Mouse (Mus musculus) adrenal gland, adult (tissue): ENCODE results near the gene Cryab.

Experiments
- DNase-seq, 2 experiments: peaks; one replicate each; pipeline ENCODE4 v3.0.0; 2022 to 2023; ENCODE audit warnings: low spot score in 1 of 2; ENCODE audit not compliant: inconsistent age in 2 of 2

The Cryab gene

DNA sequence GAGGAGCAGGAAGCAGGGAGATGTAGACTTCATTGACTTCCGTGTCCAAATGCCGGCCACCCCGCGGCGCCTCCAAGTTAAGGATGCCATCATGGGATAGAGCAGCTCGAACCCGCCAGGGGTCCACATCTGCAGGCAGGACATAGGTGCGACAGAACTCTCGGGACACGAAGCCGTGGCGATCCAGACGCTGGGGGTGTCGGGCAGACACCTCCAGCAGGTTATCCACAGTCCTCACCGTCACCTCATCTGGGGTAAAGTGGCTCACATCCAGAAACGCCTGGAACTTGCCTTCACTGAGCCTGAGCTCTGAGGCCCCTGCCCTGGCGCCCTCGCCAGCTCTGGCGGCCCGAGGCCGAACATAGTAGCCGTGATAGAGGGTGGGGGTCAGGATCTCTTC, at the start of gene Cryab:
Cryab (plus strand) TSS at position 3 of the 400 bp plus-strand sequence.
- no peak for DNase-seq

DNA sequence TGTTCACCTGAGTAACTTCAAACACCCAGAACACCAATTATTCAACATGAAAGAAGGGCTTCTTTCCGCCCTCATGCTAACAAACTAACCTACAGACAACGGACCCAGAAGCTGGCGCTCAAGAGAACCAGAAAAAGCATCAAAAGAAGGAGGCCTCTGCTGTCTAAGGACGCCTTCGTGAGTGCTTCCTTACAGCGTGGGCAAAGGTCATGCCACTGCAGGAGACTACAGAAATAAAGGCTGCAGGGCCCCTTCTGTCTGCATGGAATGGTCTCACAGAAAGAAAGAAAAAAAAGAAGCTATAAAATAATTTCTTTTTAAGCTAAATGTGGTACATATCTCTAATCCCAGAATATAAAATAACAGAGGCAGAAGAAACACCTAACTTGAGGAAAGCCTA, 46.2 kb upstream of the Cryab start:
- no peak for DNase-seq

DNA sequence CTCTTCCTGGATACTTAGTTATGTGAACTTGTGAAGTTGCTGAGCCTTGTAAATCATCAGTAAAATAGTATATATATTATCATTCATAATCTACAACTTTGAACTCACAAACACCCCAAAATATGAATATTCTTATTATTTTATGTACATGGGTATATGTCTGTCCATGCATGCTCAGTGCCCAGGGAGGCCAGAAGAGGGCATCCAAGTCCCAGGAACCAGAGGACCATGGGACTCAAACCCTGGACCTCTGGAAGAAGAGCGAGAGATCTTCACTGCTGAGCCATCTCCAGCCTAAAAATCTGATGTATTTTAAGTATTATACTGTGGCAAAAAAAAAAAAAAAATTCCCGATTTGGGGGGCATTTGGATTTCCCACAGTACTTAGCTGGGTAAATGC, 42.0 kb upstream of the Cryab start:
- DNase-seq = peak; percentile 42 to 74

DNA sequence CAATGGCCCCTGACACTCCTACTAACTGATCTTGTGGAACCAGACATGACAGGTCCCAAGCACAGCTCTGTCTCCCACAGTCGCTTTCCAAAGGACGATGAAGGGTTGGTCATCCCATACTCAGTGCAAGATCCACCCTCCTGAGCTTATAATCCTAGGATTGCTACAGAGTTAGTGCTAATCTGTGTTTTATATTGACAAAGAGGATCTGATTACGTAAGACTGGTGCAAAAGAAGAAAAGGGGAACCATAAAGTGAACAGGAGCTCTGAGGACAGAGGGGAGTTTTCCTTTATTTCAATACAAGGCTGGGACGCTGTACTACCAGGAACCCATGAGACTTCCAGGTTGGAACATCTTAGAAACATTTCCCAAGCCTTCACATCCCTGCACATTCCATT, 39.8 kb upstream of the Cryab start:
- no peak for DNase-seq

DNA sequence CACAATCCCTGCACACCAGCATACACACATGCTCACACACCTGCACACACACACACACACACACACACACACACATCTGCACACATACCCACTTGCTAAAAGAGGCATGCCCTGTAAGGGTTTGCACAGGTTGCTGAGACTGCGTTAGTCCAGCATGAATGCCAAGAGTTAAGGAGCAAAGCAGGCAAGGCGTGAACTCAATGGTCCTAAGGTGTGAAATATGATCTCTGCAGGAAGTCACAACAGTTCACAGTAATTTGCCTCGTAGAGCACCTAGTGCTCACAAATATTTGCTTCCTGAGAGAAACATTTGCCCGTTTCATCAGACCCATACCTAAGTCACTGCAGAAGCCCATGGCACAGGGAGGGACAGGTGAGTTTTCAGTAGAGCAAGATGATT, 36.9 kb upstream of the Cryab start:
- DNase-seq = no peak

DNA sequence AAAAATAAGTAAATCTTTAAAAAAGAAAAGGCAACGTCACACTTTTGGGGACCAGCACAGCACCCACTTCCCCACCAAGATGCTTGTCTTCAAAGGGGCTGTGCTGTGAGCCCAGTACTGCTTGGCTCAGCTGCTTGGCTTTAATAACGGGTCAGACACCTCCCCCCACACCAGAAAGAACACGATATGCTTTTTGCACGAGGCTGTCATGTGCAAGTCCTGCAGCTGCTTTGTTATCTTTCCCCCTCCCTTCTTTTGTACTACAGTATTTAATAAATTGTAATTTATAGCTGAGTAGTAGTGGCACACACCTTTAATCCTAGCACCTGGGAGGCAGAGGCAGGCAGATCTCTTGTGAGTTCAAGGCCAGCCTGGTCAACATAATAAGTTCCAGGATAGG, 32.2 kb upstream of the Cryab start:
- DNase-seq = no peak

DNA sequence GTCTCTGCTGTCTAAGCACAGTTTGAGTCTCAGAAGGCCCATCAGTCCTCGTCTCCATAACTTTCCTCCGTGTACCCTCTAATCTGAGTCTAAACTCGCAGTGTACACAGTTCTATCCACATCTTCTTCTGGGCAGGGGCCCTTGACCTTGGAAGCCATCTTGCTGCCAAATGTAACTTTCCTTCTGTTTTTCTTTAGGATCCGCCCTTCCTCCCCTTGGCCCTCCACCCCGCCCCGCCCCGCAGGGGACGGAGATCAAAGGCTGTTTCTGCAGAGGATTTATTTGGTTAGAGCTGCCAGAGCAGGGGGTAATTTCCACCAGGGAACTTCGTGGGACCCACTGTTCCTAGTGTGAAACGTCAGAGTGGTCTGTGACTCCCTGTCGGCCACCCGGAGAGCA, 30.1 kb upstream of the Cryab start:
- peak; percentile 48 to 72 for DNase-seq

DNA sequence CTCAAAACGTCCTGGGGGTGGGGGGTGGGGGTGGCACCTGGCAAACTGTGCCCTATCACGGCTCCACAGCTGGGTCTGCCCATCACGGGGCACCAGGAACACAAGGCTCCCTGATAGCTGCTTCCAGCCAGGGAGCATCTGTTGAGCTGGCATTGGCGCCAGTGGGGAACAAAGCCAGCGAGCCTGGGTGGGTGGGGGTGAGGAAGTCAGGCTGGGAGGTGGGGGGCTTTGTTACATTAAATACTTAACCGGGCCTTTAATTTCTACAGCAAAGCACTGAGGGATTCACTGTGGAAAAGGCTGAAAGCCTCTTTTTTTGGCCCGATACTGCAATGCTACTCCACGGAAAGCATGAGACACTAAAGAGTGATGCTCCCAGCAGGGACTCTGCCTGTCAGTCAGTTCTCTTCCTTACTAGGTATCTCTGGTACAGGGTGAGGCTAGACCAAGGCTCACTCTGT, 28.6 kb upstream of the Cryab start:
- DNase-seq = no peak

DNA sequence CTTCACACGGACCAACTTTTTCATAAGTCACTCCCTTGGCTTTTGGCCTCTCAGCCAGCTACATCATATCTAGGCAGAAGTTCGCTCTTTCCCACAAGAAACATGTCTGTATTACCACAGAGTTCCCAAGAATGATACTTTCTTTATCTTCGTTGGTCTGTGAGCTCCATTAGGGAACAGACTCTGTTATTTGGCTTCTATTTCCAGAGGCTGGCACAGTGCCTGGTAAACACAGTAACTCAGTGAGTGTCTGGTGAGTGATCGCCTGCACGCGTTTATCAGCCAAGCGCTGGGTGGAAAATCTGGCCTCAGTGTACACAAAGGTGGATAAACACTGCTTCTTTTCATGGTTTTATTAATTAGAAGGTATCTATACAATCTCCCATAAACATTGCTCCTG, 27.7 kb upstream of the Cryab start:
- DNase-seq = peak; percentile 78 to 92

DNA sequence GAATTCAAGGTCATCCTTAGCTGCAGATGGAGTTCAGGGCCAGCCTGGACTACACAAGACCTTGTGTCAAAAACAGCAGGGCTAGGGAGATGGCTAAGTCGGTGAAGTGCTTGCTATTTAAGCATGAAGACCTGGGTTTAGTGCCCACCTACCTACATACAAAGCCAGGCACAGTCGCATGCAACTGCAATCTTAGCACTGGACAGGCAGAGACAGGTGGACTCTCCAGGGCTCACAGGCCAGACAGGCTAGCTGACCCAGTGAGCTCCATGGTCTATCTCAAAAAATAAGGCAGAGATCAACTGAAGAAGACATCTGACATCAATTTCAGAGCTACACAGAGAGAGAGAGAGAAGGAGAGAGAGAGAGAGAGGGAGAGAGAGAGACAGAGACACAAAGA, 27.0 kb upstream of the Cryab start:
- DNase-seq = peak in 1 of 2 experiments; percentile 35

DNA sequence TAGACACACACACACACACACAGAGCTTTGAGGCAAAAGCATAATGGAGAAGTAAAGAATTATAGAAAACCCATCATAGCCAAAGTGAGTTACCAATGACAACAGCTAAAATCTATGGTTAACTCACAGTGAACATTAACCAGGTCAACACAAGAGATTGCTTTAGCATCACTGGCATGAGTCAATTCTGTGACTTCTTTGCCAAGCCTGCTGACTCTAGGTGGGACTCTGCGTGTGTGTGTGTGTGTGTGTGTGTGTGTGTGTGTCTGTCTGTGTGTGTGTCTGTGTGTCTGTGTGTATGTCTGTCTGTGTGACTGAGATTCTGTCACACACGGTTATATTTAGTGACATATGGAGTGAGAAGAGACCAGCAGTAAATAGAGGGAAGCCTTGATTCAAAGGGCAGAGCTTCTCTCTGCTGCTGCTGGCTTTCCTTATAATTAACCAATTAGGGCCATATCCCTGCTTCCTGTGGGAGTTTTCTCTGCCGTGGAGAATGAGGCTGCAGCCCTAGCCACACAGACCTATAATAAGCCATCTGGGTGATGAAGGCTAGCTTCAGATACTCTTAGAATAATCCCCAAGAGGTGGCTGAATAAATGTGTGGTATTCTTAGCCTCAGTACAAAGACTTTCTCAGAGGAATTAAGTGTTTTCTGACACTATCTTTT, 26.3 kb upstream of the Cryab start:
- DNase-seq = no peak

DNA sequence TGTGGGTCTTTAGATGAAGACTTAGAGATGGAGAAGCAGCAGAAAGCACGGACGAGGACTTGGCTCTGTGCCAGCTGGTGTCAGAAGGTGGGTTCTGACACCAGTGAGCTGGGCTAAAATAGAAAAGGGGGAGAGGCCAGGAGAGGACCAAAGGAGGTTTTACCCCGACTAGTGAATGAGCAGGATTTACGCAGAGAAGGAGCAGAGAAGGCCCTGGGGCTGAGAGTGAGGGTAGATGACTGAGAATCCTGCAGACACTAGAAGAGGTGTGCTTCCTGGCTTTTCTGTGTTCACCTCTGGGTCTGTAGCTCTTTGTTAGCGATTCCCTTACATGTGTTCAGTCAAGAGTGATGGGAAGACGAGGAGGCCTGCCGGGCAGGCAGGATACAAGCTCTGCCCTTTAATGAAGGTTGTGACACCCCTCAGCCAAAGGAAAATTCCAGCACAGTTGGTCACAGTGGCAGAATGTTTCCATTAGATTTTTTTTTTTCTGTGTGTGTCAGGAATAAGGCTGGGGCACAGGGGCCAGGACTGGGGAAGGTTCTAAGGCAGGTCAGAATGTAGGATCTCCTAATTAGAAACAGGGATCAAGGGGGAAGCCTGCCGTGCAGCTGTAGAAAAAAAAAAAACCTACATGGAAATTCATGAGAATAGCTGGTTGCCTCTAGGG, 25.1 kb upstream of the Cryab start:
- peak in 1 of 2 experiments; percentile 47 for DNase-seq

DNA sequence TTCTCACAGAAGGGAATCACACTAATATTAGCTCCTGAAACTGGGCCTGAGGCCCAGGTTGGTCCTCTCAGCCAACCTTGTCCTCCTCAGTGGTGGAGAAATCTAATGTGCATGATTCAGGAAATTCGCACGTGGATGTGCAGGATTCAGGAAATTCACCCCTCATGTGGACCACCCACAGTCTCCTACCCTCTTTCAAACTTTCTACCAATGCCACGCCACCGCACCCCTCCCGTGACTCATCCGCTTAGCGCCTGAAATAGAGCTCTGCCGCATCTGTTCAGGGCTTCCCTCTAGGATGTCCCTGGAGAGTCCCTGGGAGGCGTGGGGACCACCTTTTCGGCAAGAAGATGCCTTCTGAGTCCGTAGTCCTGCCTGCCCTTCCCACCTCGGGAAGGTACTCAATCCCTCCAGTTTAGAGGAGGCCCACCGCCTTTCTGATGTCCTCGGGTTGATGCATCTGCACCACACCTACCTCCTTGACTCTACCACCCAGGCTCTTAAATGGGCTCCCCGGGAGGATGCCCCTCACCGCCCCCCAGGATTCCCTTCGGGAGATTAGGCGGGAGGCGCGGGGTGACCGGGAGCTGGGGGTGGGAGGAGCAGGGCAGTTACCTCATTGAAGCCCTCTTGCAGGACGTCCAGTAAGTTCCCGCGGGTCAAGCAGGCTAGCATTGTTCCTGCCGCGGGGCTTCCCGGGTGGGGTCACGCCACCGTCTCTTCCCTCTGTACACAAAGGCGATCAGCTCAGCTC, 23.8 kb upstream of the Cryab start:
- DNase-seq = peak; percentile 28 to 71

DNA sequence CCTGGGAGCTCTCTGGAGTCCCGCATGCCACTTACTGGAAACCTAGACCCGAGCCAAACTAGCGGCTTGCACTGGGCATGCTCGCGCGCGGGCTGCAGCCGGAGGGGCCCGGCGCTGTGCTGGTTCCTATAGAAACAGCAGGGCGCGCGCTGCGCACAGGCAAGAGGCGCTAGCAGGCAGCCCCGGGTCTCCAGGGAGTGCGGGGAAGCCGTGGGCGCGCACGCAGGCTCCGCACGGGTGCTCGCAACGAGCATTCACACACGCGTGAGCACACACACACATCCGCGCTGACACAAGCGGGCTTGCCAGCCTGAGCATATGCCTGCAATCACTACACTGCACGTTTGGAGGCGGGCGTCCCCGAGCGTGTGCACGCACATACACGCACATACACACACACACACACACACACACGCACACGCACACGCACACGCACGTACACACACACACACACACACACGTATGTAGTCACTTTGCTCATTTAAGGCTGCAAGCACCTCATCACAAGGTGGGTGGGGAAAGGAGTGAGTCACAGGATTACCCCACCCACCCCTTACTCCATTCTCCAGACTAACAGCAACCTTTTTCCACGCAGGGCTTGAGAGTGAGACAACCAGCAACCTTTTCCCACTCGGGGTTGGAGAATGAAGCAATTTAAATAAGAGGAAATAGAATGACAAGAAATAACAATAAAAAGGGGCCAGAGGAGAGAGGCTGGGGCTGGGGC, 23.0 kb upstream of the Cryab start:
- peak; percentile 79 to 89 for DNase-seq

DNA sequence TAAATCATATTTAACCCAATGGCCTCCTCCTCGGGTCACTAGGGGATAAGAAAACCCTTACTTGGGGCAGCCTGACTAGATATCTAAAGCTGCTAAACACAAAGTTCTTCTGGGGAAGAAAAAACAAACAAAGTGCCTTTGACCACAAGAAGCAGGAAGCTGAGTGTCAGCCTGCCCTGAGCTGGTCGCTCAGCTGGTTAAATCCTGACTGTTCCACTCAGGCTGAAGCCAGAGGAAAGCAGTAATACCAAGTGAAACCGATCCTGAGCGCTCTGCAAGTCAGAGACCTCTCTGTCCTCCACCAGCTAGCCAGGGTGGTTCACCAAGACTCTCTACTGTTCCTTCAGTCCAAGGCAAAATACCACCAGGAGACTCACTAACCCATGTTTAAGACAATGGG, 21.5 kb upstream of the Cryab start:
- no peak for DNase-seq

DNA sequence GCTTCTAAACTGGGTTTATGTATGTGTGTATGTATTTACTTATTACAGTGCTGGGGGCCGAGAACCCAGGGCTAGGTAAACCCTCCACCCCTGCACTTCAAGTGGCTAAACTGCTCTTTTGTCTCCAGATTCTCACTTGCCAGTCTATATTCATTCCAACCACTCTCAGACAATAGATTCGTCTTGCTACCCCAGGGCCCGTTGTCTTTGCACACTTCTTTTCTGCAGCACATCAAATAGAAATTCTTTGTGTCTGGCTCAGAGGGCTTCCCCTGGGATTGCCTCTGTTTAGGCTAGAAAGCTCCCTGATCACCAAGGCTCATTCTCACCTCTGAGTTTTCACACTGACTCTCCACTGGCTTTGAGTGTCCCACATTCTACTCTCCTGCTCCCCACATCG, 18.6 kb upstream of the Cryab start:
- no peak for DNase-seq

DNA sequence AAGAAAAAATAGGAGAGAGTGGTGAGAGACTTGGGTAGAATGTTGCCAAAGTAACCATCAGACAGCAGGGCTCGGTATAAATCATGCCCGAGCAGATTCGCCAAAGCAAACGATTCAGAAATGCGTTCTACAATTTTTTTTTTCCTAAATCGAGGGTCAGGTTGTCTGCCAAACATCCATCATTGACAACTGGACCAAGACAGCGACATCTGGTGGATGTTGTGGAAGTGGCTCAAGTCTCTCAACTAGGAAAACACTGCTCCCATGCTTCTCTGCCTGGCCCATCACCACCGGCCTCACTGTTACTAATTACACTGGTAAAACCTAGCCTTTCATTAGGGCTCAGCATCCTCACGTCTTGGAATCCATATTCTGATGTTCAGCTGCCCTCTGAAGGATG, 16.1 kb upstream of the Cryab start:
- peak; percentile 48 to 85 for DNase-seq

DNA sequence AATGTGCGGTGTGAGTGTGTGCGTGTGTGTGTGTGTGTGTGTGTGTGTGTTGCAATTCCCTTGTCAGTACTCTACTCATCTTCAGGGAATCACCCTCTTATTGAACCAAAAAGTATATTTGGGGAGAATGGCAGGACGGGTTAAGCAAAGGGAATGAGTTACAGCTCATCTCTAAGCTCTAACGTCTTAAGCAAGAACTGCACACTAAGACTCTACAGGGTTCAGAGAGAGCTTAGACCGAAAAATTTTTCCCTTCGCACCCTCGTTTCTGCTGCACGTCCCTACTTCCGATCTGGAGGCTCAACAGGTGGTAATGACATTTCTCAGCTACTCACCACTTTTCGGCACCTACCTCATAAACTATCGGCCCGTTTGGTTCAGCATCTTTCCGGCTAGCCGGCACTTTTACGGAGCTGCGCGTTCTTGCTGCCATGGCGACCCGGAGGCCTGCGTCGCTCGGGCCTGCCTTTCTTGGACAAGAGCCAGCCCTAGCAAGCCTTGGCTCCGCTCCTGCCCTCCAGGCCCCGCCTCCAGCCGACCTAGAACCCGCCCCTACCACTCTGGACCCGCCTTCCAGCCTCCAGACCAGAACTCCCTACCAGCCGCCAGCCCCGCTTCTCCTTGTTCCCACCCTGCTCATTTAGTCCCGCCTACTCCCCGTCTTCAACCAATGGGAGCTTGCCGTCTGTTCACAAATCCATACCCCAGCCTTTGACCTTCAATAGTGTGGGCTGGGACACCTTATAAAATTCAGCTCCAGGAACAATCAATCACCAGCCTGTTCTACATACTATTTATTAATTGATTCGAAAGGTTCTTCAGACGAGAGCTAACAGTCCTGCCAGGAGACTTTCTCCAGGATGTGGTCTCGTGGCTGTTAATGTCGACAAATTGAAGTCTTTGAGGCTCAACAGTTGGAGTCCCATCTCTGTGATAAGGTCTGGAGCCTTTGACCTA, 11.9 kb upstream of the Cryab start, which contains the start of gene Dixdc1:
Dixdc1 (minus strand) TSS at position 604 of the 957 bp plus-strand sequence.
- DNase-seq = peak; percentile 96 to 99

DNA sequence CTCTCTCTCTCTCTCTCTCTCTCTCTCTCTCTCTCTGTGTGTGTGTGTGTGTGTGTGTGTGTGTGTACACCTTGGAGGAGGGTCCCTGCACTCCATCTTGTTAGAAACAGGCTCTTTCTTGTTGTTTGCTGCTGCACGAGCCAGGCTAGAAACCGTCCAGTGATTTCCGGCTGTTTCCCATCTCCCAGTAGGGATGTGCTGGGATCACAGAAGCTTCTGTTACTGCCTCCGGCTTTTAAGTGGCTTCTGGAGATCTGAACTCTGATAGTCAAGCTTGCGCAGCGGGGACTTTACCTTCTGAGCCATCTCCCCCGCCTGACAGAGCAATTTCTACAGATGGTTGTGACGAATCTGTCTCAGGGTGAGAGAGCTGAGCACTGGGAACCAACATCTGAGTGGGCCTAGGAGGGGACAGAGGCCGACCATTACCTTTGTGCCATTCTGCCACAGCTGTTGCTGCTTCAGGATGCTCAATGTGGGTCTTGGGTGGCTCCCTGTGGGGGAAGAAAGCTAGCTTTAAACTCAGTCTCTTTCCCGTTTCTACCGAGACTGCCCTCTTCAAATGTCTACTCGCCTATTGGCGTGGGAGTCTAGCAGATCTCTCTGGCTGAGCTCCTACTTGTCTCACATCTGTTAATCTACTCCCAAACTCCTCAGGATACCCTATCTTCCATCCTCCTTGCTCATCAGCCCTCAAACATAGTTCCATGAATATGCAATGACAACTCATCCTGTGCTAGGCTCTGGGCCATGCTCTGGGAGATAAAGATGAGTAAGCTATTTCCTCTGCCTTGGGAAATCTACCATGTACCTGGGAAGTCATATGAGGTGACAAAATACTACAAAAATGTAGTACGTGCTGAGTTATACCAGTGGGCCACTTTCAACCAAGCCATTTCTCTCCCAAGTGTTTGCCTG, 10.0 kb upstream of the Cryab start:
- peak; percentile 25 to 47 for DNase-seq
